Mouse (Mus musculus) layer of hippocampus, adult 18-20 months (tissue): Measurements from ENCODE around the gene Baiap2l2. TPM values are rescaled to one million over a fixed set of nuclear protein-coding genes. Genes with fewer than 3 reads are reported as not detected.

Source experiments
- DNase-seq, 2 experiments: peaks; one replicate each; pipeline ENCODE4 v3.0.0; 2022; ENCODE audit warnings: low spot score in 2 of 2
- total RNA-seq, 2 experiments: library from RNA; stranded (reverse); gene quantifications; 2 replicates each; pipeline ENCODE4 v1.2.3; 2021

Gene Baiap2l2
- total RNA-seq, 2 experiments from 2014 or later: 1.9 to 4.8 TPM

DNA sequence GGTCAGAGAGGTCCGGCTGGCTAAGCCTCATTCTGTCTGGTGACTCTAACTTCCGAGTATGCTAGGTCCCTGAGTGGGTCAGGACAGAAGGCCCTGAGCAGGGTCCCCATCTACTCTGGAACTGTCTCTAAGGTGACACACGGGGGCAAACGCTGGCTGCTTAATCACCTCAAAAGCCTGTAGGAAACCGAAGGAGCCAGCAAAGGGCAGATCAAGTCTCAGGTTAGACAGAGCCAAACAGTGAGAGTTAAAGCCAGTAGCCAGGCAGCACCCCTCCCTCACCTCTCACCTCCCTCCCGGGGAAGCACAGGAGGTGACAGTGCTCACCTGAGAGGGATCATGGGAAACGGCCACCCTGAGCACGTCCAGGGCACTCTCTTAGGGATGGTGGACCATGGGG, 18.4 kb upstream of the Baiap2l2 start:
- DNase-seq: no peak

DNA sequence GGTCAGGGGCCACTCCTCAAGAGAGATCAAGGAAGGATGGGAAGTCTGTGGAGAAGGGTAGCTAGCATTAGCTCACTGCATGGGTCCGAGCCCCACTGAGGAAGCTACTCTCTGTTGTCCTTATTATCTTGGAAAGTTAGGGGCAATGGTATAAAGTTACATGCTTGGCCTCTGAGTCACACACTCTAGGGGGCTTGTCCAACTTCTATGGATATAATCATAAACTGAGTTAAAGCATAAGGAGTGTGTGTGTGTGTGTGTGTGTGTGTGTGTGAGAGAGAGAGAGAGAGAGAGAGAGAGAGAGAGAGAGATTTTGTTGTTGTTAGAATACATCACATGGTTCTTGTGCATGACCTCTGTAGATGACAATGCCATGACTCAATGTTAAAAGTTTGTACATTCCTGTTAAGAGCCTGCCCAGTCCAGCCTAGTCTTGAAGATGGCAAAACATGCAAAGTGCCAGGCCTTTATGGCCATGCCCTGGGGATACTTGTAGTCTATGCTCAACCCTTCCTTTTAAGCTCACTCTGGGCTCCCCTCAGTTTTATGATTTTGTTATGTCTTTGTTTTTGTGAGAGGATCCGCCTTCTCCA, 14.3 kb upstream of the Baiap2l2 start:
- DNase-seq: no peak

DNA sequence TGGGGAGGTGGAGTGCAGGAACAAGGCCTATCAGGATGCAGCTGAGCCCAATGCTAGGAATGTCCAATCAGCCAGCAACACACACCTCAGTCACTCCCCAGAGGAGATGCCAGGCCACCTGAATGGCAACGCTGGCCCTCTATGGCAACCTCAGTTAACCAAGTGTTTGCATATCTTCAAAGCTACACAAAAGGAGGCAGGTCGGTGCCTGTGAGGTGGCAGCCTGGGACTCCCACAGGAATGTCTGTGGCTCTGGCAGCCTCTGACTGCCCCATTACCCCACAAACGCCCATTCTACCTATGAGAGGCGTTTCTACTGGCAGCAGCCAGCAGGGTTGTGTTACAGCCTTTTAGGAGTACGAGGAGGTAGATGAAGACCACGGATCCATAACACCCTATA, 13.2 kb upstream of the Baiap2l2 start:
- DNase-seq: no peak

- peak in 1 of 2 experiments; percentile 12 for DNase-seq
These were observed 7.4 kb upstream of the Baiap2l2 start for GRCm38 (mm10) chr15:79292779-79293178.

GRCm38 (mm10) chr15:79290340-79290739, 5.0 kb upstream of the Baiap2l2 start:
- DNase-seq: no peak

- no peak for DNase-seq
These were observed 4.1 kb upstream of the Baiap2l2 start for GRCm38 (mm10) chr15:79289441-79289840.

DNA sequence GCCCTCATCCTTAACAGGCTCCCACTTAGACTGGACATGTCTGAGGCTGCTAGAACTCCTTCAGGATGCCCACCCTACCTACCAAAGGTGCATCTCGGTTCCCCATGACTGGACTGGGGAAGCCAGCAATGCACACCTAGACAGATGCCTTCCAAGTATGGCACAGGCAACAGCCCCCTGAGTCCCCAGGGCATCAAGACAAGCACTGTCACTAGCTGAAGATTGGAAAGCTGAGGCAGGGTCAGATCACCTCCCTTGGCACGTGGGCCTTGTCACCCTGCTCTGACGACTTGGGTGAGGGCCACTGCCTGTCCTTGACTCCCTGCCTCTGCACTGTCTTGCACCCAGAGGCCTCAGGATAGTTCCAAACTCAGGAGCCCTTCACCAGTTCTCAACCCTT, 3.0 kb upstream of the Baiap2l2 start:
- DNase-seq: no peak

DNA sequence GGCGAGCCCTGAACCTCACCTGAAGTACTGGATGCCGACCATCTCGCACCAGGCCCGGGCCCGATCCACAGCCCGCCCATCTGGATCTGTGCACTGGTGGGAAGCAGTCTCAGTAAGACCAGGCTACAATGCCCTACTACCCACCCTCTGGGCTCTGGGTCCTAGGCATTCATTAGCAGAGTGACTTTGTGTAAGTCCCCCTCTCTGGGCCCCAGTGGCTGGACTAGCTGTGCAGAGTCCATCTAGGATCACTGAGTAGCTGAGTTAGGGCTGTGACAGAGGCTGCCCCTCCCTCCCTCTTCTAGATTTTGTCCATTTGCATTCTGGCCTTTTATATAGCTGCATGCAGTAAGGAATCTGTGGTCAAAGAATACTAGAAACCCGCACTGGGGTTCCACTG, 1.8 kb upstream of the Baiap2l2 start:
- no peak for DNase-seq

DNA sequence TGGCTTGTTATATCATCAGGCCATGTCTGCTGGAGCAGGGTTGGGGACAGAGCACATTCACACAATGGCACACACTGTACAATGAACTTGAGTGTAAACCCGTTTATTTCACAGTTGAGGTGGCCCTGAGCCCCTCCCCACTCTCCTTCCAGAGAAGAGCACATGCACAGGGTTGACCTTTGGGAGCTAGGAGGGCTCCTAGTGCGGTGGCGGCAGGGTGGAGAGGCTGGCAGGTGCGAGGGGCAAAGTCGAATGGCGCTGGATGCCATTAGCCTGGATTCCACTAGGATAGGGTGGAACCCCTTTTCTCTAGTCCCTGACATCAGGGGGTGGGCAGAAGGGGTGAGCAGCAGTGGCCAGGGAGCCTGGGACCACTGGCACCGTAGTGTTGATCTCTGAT, 804 bp upstream of the Baiap2l2 start:
- DNase-seq: no peak

- DNase-seq: no peak
These were observed 2.0 kb downstream of the Baiap2l2 start for GRCm38 (mm10) chr15:79283371-79283770.

- DNase-seq: no peak
These were observed 2.9 kb downstream of the Baiap2l2 start for GRCm38 (mm10) chr15:79282434-79282833.

GRCm38 (mm10) chr15:79281389-79281788, 3.9 kb downstream of the Baiap2l2 start:
- no peak for DNase-seq

- no peak for DNase-seq
These were observed 4.5 kb downstream of the Baiap2l2 start for GRCm38 (mm10) chr15:79280850-79281249.

- DNase-seq: no peak
These were observed 5.1 kb downstream of the Baiap2l2 start for GRCm38 (mm10) chr15:79280209-79280608.

DNA sequence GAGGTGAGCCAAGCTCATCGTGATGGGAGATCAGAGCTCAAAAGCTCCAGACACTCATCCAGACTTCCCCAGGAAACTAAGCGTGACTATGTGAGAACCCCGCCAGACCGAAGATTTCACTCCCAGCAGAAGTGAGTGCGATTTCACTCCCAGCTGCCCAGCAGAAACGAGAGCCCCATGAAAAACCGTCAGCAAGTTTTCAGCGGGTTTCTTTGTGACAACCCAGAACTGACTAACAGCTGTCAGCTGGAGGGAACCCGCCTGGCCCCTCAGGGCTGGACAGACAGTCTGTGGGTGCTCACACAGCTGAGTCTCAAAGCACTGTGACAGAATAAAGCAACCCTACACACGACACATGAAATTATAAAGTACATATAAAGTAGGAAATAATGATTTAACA, 7.6 kb downstream of the Baiap2l2 start:
- no peak for DNase-seq

GRCm38 (mm10) chr15:79273020-79273419, 12.3 kb downstream of the Baiap2l2 start:
- DNase-seq: no peak

DNA sequence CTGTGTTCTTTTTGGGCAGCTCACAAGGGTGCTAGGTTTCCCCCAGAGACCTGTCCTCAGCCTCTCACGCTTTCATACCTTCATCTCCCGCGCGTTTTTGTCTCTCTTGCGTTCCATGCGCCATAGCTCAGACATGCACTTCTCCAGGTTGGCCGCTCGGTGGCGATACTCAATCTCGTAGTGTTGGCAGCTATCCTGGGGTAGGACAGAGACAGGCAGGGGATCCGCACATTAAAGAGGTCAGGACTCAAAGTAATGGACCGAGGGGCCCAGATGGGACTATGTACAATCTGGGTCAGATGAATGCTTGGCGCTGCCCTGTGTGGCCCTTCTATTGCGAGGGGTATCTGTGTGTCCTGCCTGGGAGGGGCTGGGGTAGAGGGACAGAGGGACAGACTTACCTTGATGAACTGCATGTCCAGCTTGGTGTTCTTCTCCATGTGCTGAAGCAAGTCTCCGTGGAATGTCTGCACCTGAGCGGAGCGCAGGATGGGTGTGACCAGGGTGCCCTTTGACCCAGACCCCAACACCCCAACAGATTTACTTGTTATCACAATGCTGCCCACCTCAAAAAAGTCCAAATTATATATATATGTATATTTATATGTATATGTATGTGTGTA, 14.1 kb downstream of the Baiap2l2 start:
- DNase-seq: peak in 1 of 2 experiments; percentile 25

DNA sequence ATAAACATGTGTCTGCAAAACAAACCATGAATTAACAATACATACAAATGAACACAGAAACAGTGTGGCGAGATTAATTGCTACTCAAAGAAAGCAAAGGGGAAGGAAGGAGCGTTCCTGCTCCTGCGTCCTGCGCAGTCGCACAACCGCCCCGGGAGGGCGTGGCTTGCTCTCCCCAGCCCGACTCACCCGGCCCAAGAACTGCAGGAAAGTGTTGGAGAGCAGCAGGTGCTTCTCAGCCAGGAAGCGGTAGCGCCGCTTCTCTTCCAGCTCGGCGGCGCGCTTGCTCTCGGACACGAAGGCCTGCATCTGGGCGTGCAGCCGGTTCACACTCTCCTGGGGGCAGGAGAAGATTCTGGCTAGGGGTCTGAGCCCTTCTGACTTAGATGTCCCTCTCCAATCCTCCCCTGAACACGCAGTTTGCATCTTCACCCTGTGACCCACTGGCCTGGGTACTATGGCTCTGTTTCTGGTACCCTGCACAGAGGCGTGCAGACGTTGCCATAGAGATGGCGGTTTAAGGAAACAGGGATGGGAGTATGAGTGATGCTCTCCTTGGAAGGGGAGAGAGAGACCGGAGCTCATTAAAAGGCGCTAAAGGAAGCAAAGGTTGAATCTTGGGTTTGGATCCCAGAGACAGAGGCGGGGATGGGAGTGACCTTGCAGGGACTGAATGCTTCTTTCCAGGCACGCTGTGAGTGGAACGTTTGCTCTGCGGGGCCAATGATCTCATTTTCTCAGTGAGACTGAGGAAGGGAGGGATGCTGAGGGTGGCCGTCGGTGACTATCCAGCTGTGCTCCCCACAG, 14.8 kb downstream of the Baiap2l2 start:
- DNase-seq: peak in 1 of 2 experiments; percentile 36

DNA sequence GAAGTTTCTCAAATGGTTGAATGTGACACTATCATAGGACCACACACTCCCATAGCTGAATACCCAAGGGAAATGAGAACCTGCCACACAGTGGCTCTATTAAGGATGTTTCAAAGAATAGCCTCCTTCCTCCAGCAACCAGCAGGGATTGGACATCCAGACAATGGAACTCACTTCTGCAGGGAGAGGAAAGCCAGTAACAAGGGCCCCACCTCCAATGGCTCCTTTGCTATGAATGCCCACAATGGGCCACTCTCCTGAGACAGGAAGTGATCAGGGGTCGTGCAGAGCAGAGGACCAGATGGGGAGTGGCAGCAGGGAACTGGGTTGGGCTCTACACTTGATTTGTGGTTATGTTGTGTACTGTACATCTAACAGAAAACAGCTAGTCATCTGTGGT, 16.8 kb downstream of the Baiap2l2 start:
- DNase-seq: no peak

- DNase-seq: no peak
These were observed 20.0 kb downstream of the Baiap2l2 start for GRCm38 (mm10) chr15:79265384-79265783.

GRCm38 (mm10) chr15:79263726-79264125, 21.6 kb downstream of the Baiap2l2 start:
- DNase-seq: no peak

GRCm38 (mm10) chr15:79262786-79263309, 22.5 kb downstream of the Baiap2l2 start:
- DNase-seq: no peak
